In the genomic region with DNA sequence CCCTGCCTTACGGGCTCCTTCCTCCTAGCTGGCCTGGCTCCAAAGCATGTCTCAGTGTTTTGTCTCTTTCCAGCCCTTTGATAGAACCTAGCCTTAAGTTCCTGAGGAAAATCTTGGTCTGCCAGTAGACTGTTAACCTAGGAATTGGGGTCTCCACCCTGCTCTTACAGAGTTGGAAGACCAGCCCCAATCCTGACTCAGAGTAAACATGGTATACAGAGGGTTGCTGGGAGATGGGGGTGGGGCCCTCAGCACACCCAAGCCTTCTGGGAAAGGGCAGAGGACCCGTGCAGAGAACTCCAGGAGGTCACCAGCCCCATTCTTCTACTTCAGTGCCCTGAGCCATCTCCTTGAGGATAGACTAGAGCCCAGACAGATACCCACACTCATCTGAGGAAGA, we compare ENCODE assay signal across 17 mouse cellular contexts. TPM values are rescaled to one million over a fixed set of nuclear protein-coding genes. Genes with fewer than 3 reads are reported as not detected.
A peak's percentile ranks its signal among the peaks of the same experiment; 100 is the strongest.
DNase-seq lines count a peak whose midpoint lies in the region; ATAC-seq and TF ChIP-seq lines count a peak whose summit lies in the region.
"Had no signal": no experiment of that assay in that cellular context is flagged by ENCODE, and none has a peak within 500 bp of the region (broad histone marks: within the 10 kb centered on the region; RNA-seq: fewer than 3 reads in every experiment).

No protein-coding gene starts in this region.

- 13% methylated on average over 2 of the region's 2 CpGs for WGBS in heart, embryonic 15.5 days
- 23% methylated on average over 2 of the region's 2 CpGs for WGBS in heart, adult 2 months
- WGBS in kidney, postnatal 0 days, result 37% methylated on average over 2 of the region's 2 CpGs
- 56% methylated on average over 2 of the region's 2 CpGs for WGBS in kidney, embryonic 14.5 days
- WGBS in intestine, embryonic 16.5 days, result 19% methylated on average over 2 of the region's 2 CpGs
- 27% methylated on average over 2 of the region's 2 CpGs for WGBS in stomach, embryonic 16.5 days

- H3K27ac ChIP-seq in heart, embryonic 15.5 days, result peak overlapping the region; percentile 85
- no peak overlapping the region for H3K27ac ChIP-seq in heart, adult 2 months
- peak overlapping the region; percentile 25; the same call in 1 of the 2 replicates for H3K27ac ChIP-seq in kidney, postnatal 0 days
- H3K27ac ChIP-seq in kidney, embryonic 14.5 days (ENCODE audit: low read depth, low read length), result no peak overlapping the region
- peak overlapping the region; percentile 95 for H3K27ac ChIP-seq in intestine, embryonic 16.5 days (ENCODE audit: low read length)
- peak overlapping the region; percentile 95 for H3K27ac ChIP-seq in stomach, embryonic 16.5 days (ENCODE audit: low read length)
- H3K27ac ChIP-seq: forebrain, embryonic 13.5 days had no signal

- H3K4me2 ChIP-seq in heart, embryonic 15.5 days, result peak overlapping the region; percentile 2; the same call in 1 of the 2 replicates
- no peak overlapping the region for H3K4me2 ChIP-seq in kidney, postnatal 0 days (ENCODE audit: low read length)
- no peak overlapping the region for H3K4me2 ChIP-seq in kidney, embryonic 14.5 days (replicated peaks; ENCODE audit: low read depth, low read length)
- peak overlapping the region; percentile 42 for H3K4me2 ChIP-seq in intestine, embryonic 16.5 days (ENCODE audit: low read depth, low read length)
- H3K4me2 ChIP-seq in stomach, embryonic 16.5 days (ENCODE audit: low read depth, low read length), result no peak overlapping the region; the same call in 1 of the 2 replicates
- H3K4me2 ChIP-seq: forebrain, embryonic 13.5 days had no signal

- H3K36me3 ChIP-seq in heart, embryonic 15.5 days, result peaks cover 31% of the 10 kb centered on the region
- no peaks in the 10 kb centered on the region for H3K36me3 ChIP-seq in heart, adult 2 months (ENCODE audit: control insufficient read depth, insufficient read depth, low read length)
- H3K36me3 ChIP-seq in kidney, postnatal 0 days (ENCODE audit: insufficient read depth, low read length), result no peaks in the 10 kb centered on the region
- no peaks in the 10 kb centered on the region for H3K36me3 ChIP-seq in kidney, embryonic 14.5 days (ENCODE audit: control insufficient read depth, insufficient read depth, low read length)
- H3K36me3 ChIP-seq in intestine, embryonic 16.5 days (ENCODE audit: control insufficient read depth, insufficient read depth, low read length), result no peaks in the 10 kb centered on the region
- H3K36me3 ChIP-seq in stomach, embryonic 16.5 days (ENCODE audit: control insufficient read depth, insufficient read depth, low read length), result no peaks in the 10 kb centered on the region

- H3K9me3 ChIP-seq in heart, embryonic 15.5 days (replicated peaks), result no peaks in the 10 kb centered on the region
- no peaks in the 10 kb centered on the region for H3K9me3 ChIP-seq in kidney, postnatal 0 days (replicated peaks; ENCODE audit: low read length)
- no peaks in the 10 kb centered on the region for H3K9me3 ChIP-seq in kidney, embryonic 14.5 days (ENCODE audit: control insufficient read depth, low read length)
- H3K9me3 ChIP-seq in intestine, embryonic 16.5 days (ENCODE audit: control insufficient read depth, low read length), result no peaks in the 10 kb centered on the region
- no peaks in the 10 kb centered on the region for H3K9me3 ChIP-seq in stomach, embryonic 16.5 days (replicated peaks; ENCODE audit: control insufficient read depth, low read length)
- H3K9me3 ChIP-seq: forebrain, embryonic 13.5 days had no signal

- TF ChIP-seq CTCF in heart, adult 2 months (IDR thresholded peaks at IDR 0.05), result no peak
- no peak for TF ChIP-seq CTCF in kidney, postnatal 0 days (IDR thresholded peaks at IDR 0.05; ENCODE audit: low read depth)

- no peaks in the 10 kb centered on the region for H3K27me3 ChIP-seq in heart, embryonic 15.5 days
- no peaks in the 10 kb centered on the region for H3K27me3 ChIP-seq in heart, adult 2 months (ENCODE audit: control insufficient read depth, insufficient read depth, low read length)
- no peaks in the 10 kb centered on the region for H3K27me3 ChIP-seq in kidney, postnatal 0 days (ENCODE audit: insufficient read depth, low read length)
- peaks cover 2% of the 10 kb centered on the region; the same call in 1 of the 2 replicates for H3K27me3 ChIP-seq in kidney, embryonic 14.5 days (ENCODE audit: control insufficient read depth, insufficient read depth, low read length)
- no peaks in the 10 kb centered on the region; the same call in 1 of the 2 replicates for H3K27me3 ChIP-seq in intestine, embryonic 16.5 days (replicated peaks; ENCODE audit: control insufficient read depth, insufficient read depth, low read length)
- no peaks in the 10 kb centered on the region for H3K27me3 ChIP-seq in stomach, embryonic 16.5 days (ENCODE audit: control insufficient read depth, insufficient read depth, low read length)

- H3K4me1 ChIP-seq in heart, embryonic 15.5 days (replicated peaks), result peaks cover 53% of the 10 kb centered on the region
- H3K4me1 ChIP-seq in heart, adult 2 months (ENCODE audit: control insufficient read depth, insufficient read depth, low read length), result no peaks in the 10 kb centered on the region; the same call in 1 of the 2 replicates
- peaks cover 10% of the 10 kb centered on the region; the same call in 1 of the 2 replicates for H3K4me1 ChIP-seq in kidney, postnatal 0 days (replicated peaks; ENCODE audit: insufficient read depth, low read length)
- H3K4me1 ChIP-seq in kidney, embryonic 14.5 days (ENCODE audit: control insufficient read depth, insufficient read depth, low read length), result peaks cover under 1% of the 10 kb centered on the region
- peaks cover 37% of the 10 kb centered on the region for H3K4me1 ChIP-seq in intestine, embryonic 16.5 days (ENCODE audit: control insufficient read depth, insufficient read depth, low read length)
- H3K4me1 ChIP-seq in stomach, embryonic 16.5 days (ENCODE audit: control insufficient read depth, insufficient read depth, low read length), result peaks cover 17% of the 10 kb centered on the region; the same call in 1 of the 2 replicates

- ATAC-seq in heart, embryonic 15.5 days (replicated peaks; ENCODE audit: insufficient number of reproducible peaks, insufficient read depth, low FRiP score, low read depth), result 0 out of 2 replicates have a peak, but pooled peaks have one; percentile 25
- no peak for ATAC-seq in kidney, postnatal 0 days (replicated peaks; ENCODE audit: low FRiP score, low read depth)
- no peak for ATAC-seq in kidney, embryonic 14.5 days (ENCODE audit: low FRiP score, low TSS enrichment)
- ATAC-seq in intestine, embryonic 16.5 days, result peak; percentile 70
- ATAC-seq in stomach, embryonic 16.5 days (ENCODE audit: insufficient read depth, low FRiP score), result peak; percentile 87
- ATAC-seq in CD4-positive, CD25-positive, alpha-beta regulatory T cell, adult 4 months, result no peak
- ATAC-seq: forebrain, embryonic 13.5 days; midbrain, embryonic 16.5 days had no signal

- no peak overlapping the region for H3K9ac ChIP-seq in heart, embryonic 15.5 days
- no peak overlapping the region for H3K9ac ChIP-seq in heart, adult 2 months (ENCODE audit: low read depth, low read length)
- no peak overlapping the region for H3K9ac ChIP-seq in kidney, postnatal 0 days (ENCODE audit: low read depth, low read length)
- H3K9ac ChIP-seq in kidney, embryonic 14.5 days (ENCODE audit: low read depth, low read length), result no peak overlapping the region
- H3K9ac ChIP-seq in intestine, embryonic 16.5 days (ENCODE audit: low read depth, low read length), result peak overlapping the region; percentile 60
- H3K9ac ChIP-seq in stomach, embryonic 16.5 days (ENCODE audit: low read length), result 0 out of 2 replicates have a peak overlapping the region, but pooled peaks have one; percentile 31
- H3K9ac ChIP-seq: forebrain, embryonic 13.5 days had no signal

- intact Hi-C loops in heart, adult 2 months (cut with DNase I), result loop anchor here (2.0 to 5.0 kb wide), 2 partner anchors 16 to 130 kb away; no protein-coding TSS in a partner anchor

- TF ChIP-seq POLR2A in heart, adult 2 months (IDR thresholded peaks at IDR 0.05; ENCODE audit: insufficient read depth, low read depth, low read length), result no peak

- no peaks in the 10 kb centered on the region for H3K79me2 ChIP-seq in heart, adult 2 months (replicated peaks; ENCODE audit: control insufficient read depth, insufficient read depth, low read length)

- no peak for TF ChIP-seq EP300 in heart, adult 2 months (IDR thresholded peaks at IDR 0.05; ENCODE audit: insufficient read depth, low read depth, low read length)

- H3K4me3 ChIP-seq in heart, embryonic 15.5 days, result no peak overlapping the region
- no peak overlapping the region for H3K4me3 ChIP-seq in heart, adult 2 months
- H3K4me3 ChIP-seq in kidney, postnatal 0 days (replicated peaks; ENCODE audit: low read depth, low read length), result no peak overlapping the region
- H3K4me3 ChIP-seq in kidney, embryonic 14.5 days (ENCODE audit: low read length), result no peak overlapping the region
- 0 out of 2 replicates have a peak overlapping the region, but pooled peaks have one; percentile 3 for H3K4me3 ChIP-seq in intestine, embryonic 16.5 days (ENCODE audit: low read length)
- H3K4me3 ChIP-seq in stomach, embryonic 16.5 days (replicated peaks; ENCODE audit: low read length), result no peak overlapping the region
- H3K4me3 ChIP-seq: forebrain, embryonic 13.5 days had no signal

- no peak for DNase-seq in heart, adult 2 months
- no peak for DNase-seq in kidney, postnatal 0 days (ENCODE audit: low spot score)
- DNase-seq: adrenal gland, adult 8-10 months; cerebellum, adult 18-20 months; lung, adult 2 months; thymus, adult 2 months had no signal

RNA-seq across cellular contexts. Expression of gene Lad1, which starts 5.8 kb away (rescaled TPM):
- polyA plus RNA-seq in heart, embryonic 15.5 days (2015; fragmentation: Nextera tagmentation; extraction: Ambion mirVana), result 3.2 and 5.8 TPM in 2 replicates
- 1 to 10 TPM; 7.2 to 7.3 TPM for total RNA-seq in heart, adult 2 months (2021)
- 13.2 and 16.2 TPM in 2 replicates for polyA plus RNA-seq in heart, adult 2 months (2012; rRNA removed)
- polyA plus RNA-seq in kidney, postnatal 0 days (2015; fragmentation: Nextera tagmentation; extraction: Ambion mirVana), result 28.4 and 33.2 TPM in 2 replicates
- polyA plus RNA-seq in kidney, embryonic 14.5 days (2014; fragmentation: Nextera tagmentation; extraction: Ambion mirVana), result 12.1 and 19.5 TPM in 2 replicates
- polyA plus RNA-seq in intestine, embryonic 16.5 days (2015; fragmentation: Nextera tagmentation; extraction: Ambion mirVana), result 260 and 283 TPM in 2 replicates
- 109 and 142 TPM in 2 replicates for polyA plus RNA-seq in stomach, embryonic 16.5 days (2015; fragmentation: Nextera tagmentation; extraction: Ambion mirVana)
- polyA plus RNA-seq in CD4-positive, CD25-positive, alpha-beta regulatory T cell, adult 4 months (2017; shearing (Covaris generic)), result 10 to 100 TPM in 1 of 2 experiments, 1 to 10 TPM in 1; 9.2 to 13.6 TPM
- total RNA-seq: granulocyte monocyte progenitor cell, adult 5-6 weeks; megakaryocyte, adult 5-6 weeks; MEL had no signal

RNA-seq across cellular contexts. Expression of gene Tnnt2, which starts 23.5 kb away (rescaled TPM):
- 7,410 and 9,283 TPM in 2 replicates for polyA plus RNA-seq in heart, embryonic 15.5 days (2015; fragmentation: Nextera tagmentation; extraction: Ambion mirVana)
- 1,000 to 10,000 TPM; 8,290 to 9,301 TPM for total RNA-seq in heart, adult 2 months (2021)
- 3,392 and 4,661 TPM in 2 replicates for polyA plus RNA-seq in heart, adult 2 months (2012; rRNA removed)
- 2.0 and 5.7 TPM in 2 replicates for polyA plus RNA-seq in kidney, postnatal 0 days (2015; fragmentation: Nextera tagmentation; extraction: Ambion mirVana)
- polyA plus RNA-seq in kidney, embryonic 14.5 days (2014; fragmentation: Nextera tagmentation; extraction: Ambion mirVana), result 2.0 and 2.3 TPM in 2 replicates
- 23.5 and 26.7 TPM in 2 replicates for polyA plus RNA-seq in intestine, embryonic 16.5 days (2015; fragmentation: Nextera tagmentation; extraction: Ambion mirVana)
- polyA plus RNA-seq in stomach, embryonic 16.5 days (2015; fragmentation: Nextera tagmentation; extraction: Ambion mirVana), result 40.8 and 48.4 TPM in 2 replicates
- polyA plus RNA-seq in CD4-positive, CD25-positive, alpha-beta regulatory T cell, adult 4 months (2017; shearing (Covaris generic)), result 1 to 10 TPM in 1 of 2 experiments, under 1 TPM in 1; 0.83 to 1.4 TPM
- total RNA-seq: granulocyte monocyte progenitor cell, adult 5-6 weeks; megakaryocyte, adult 5-6 weeks; MEL had no signal

RNA-seq across cellular contexts. Expression of gene Tnni1, which starts 33.4 kb away (rescaled TPM):
- polyA plus RNA-seq in heart, embryonic 15.5 days (2015; fragmentation: Nextera tagmentation; extraction: Ambion mirVana), result 3,693 and 4,133 TPM in 2 replicates
- total RNA-seq in heart, adult 2 months (2021), result 1 to 10 TPM in 1 of 2 experiments, under 1 TPM in 1; 0.84 to 1.1 TPM
- polyA plus RNA-seq in heart, adult 2 months (2012; rRNA removed), result 1.3 and 2.5 TPM in 2 replicates
- 7.9 and 8.9 TPM in 2 replicates for polyA plus RNA-seq in kidney, postnatal 0 days (2015; fragmentation: Nextera tagmentation; extraction: Ambion mirVana)
- 18.3 and 20.3 TPM in 2 replicates for polyA plus RNA-seq in kidney, embryonic 14.5 days (2014; fragmentation: Nextera tagmentation; extraction: Ambion mirVana)
- 6.4 and 8.7 TPM in 2 replicates for polyA plus RNA-seq in intestine, embryonic 16.5 days (2015; fragmentation: Nextera tagmentation; extraction: Ambion mirVana)
- polyA plus RNA-seq in stomach, embryonic 16.5 days (2015; fragmentation: Nextera tagmentation; extraction: Ambion mirVana), result 6.2 and 84.9 TPM in 2 replicates
- polyA plus RNA-seq in CD4-positive, CD25-positive, alpha-beta regulatory T cell, adult 4 months (2017; shearing (Covaris generic)), result not detected
- total RNA-seq: granulocyte monocyte progenitor cell, adult 5-6 weeks; MEL had no signal
- polyA plus RNA-seq: liver, adult 2 months had no signal

RNA-seq across cellular contexts. Expression of gene Phlda3, which starts 46.7 kb away (rescaled TPM):
- polyA plus RNA-seq in heart, embryonic 15.5 days (2015; fragmentation: Nextera tagmentation; extraction: Ambion mirVana), result 70.5 and 85.0 TPM in 2 replicates
- 10 to 100 TPM in 1 of 2 experiments, 1 to 10 TPM in 1; 8.4 to 11.5 TPM for total RNA-seq in heart, adult 2 months (2021)
- 23.3 and 36.8 TPM in 2 replicates for polyA plus RNA-seq in heart, adult 2 months (2012; rRNA removed)
- polyA plus RNA-seq in kidney, postnatal 0 days (2015; fragmentation: Nextera tagmentation; extraction: Ambion mirVana), result 76.4 and 78.4 TPM in 2 replicates
- polyA plus RNA-seq in kidney, embryonic 14.5 days (2014; fragmentation: Nextera tagmentation; extraction: Ambion mirVana), result 85.6 and 102 TPM in 2 replicates
- polyA plus RNA-seq in intestine, embryonic 16.5 days (2015; fragmentation: Nextera tagmentation; extraction: Ambion mirVana), result 36.2 and 36.6 TPM in 2 replicates
- polyA plus RNA-seq in stomach, embryonic 16.5 days (2015; fragmentation: Nextera tagmentation; extraction: Ambion mirVana), result 77.4 and 80.5 TPM in 2 replicates
- under 1 TPM; 0.58 to 0.98 TPM for polyA plus RNA-seq in CD4-positive, CD25-positive, alpha-beta regulatory T cell, adult 4 months (2017; shearing (Covaris generic))

Comparison
In these comparisons a context has a peak if more than half of its experiments do, and no peak if none do; other contexts are left out.
1. H3K27ac ChIP-seq: peak in heart, embryonic 15.5 days (single experiment), kidney, postnatal 0 days (single experiment), intestine, embryonic 16.5 days (single experiment) and stomach, embryonic 16.5 days (single experiment); none in heart, adult 2 months (single experiment) and kidney, embryonic 14.5 days (single experiment).
2. RNA of gene Tnni1, which starts 33.4 kb away (polyA plus RNA-seq): 3,693 to 4,133 TPM in heart, embryonic 15.5 days; 6.2 to 84.9 TPM in stomach, embryonic 16.5 days, 18.3 to 20.3 TPM in kidney, embryonic 14.5 days, 7.9 to 8.9 TPM in kidney, postnatal 0 days, 6.4 to 8.7 TPM in intestine, embryonic 16.5 days, 1.3 to 2.5 TPM in heart, adult 2 months and not detected in CD4-positive, CD25-positive, alpha-beta regulatory T cell, adult 4 months; every median in the first group is over 10 times any median in the second.
3. ATAC-seq: peak in heart, embryonic 15.5 days (single experiment), intestine, embryonic 16.5 days (single experiment) and stomach, embryonic 16.5 days (single experiment); none in kidney, postnatal 0 days (single experiment), kidney, embryonic 14.5 days (single experiment) and CD4-positive, CD25-positive, alpha-beta regulatory T cell, adult 4 months (single experiment).
4. H3K4me2 ChIP-seq: peak in heart, embryonic 15.5 days (single experiment) and intestine, embryonic 16.5 days (single experiment); none in kidney, postnatal 0 days (single experiment), kidney, embryonic 14.5 days (single experiment) and stomach, embryonic 16.5 days (single experiment).
5. H3K9ac ChIP-seq: peak in intestine, embryonic 16.5 days (single experiment) and stomach, embryonic 16.5 days (single experiment); none in heart, embryonic 15.5 days (single experiment), heart, adult 2 months (single experiment), kidney, postnatal 0 days (single experiment) and kidney, embryonic 14.5 days (single experiment).
6. RNA of gene Tnnt2, which starts 23.5 kb away (polyA plus RNA-seq): 7,410 to 9,283 TPM in heart, embryonic 15.5 days and 3,392 to 4,661 TPM in heart, adult 2 months; 40.8 to 48.4 TPM in stomach, embryonic 16.5 days, 23.5 to 26.7 TPM in intestine, embryonic 16.5 days, 2.0 to 5.7 TPM in kidney, postnatal 0 days, 2.0 to 2.3 TPM in kidney, embryonic 14.5 days and 0.83 to 1.4 TPM in CD4-positive, CD25-positive, alpha-beta regulatory T cell, adult 4 months; every median in the first group is over 10 times any median in the second.